Mouse (Mus musculus) thymus, postnatal 14 days (tissue): ENCODE measurements around the gene Rcor3.

Experiments used
- DNase-seq: peaks from one replicate; pipeline ENCODE4 v3.0.0; 2021

Gene Rcor3

DNA sequence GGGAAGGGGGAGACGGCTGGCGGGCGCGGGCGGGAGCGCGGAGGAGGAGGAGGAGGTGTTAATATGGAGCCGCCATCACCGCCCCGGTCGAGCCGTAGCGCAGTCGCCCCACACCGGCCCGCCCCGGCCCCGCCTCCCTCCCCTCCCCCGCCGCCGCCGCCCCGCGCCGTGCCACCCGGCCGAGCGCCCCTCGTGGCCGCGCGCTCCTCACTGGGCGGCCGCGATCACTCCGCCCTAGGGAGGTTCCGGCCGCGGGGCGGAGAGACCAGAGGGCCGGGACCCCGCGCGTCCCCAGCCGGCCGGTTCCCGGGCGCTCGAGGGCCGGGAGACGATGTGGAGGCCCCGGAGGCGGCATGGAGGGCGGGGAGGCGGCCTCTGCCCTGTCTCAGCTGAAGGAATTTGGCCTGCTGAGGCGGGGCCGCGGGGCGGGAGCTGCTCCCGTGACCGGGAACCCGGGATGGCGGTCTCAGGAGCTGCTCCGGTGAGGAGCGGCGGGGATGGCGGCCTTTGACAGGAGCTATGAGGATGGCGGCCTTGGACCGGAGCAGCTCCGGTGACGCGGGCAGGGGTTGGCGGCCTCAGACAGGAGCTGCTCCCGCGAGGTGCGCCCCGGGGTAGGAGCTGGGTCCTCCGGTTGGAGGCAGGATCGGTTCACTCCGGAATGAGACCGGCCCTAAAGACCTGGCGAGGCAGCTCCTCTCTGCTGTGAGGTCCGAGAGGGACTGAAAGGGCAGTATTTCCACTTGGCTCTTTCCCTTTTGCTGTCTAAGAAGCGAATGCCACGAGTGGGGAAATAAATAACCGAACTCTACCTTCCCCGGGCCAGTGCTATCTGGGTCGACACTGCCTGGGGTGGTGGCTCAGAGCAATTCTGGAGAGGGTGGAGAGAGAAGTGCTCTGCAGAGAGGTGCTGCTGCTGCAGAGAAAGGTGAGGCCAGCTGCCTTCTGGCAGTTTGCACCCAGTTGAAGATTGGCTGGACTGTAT lies at the start of gene Rcor3:
Gene Rcor3, minus strand, starts transcription at position 137 of the 985 bp plus-strand sequence.
- peak; percentile 73 for DNase-seq

DNA sequence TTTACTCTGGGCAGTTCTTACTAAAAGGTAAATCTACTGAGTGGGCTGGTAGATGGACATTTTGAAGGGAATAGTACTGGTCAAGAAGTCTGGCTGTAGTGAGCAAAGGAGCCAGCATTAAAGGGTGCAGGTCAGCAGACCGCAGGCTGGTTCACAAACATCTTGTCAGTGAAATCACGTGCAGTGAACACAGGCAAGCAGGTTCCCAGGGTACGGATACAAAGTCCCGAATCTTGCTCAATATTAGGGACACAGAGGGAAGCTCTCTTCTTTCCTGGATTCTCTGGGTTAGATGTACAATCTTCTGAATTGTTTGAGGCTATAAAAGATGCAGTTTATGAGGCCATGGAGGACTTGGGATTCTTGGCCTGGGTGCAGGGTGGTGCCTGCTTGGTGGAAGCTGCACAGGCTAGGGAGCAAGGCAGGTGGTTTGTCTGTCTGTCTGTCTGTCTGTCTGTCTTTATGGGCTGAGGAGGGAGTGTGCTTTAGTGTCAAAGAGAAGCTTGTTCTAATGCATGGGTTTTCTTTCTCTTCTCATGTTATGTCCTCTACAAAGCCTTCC lies 43.9 kb upstream of the Rcor3 start:
- DNase-seq = no peak

DNA sequence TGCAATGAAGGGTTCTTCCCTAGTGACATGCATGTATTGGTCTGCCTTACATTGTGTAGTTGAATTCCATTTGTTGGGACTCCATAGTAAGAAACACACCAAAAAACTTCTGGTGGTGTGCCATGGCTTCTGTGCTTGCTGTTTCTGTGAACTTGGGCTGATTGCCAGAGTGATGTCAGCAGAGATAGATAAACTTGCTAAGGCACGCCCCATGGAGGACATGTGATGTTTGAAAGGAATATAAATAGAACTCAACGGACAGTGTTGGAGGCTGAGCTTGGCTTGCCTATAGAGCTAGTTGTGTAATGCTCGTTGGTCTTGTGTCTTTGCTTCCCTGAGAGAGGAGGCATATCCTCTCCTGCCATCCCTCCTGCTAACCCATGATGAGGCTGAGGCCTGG lies 42.0 kb upstream of the Rcor3 start:
- DNase-seq = no peak

DNA sequence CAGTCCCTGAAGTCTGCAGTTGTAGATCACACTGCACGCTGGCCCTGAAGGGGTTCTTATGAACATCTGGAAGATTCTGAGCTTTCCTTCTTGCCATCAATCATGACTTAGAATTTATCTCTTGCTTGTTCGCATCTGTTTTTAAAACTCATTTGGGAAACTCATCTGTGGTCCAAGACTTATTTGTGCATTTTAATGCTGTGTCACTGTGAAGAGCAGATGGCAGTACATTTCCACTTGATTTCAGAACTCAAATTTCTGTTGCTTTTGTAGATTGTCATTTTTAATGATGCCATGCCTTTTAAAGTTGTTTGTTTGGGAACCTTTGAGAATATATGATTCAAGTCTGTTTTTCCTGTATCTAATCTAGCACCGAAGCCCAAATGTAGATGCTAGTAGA lies 33.6 kb upstream of the Rcor3 start:
- DNase-seq = no peak

DNA sequence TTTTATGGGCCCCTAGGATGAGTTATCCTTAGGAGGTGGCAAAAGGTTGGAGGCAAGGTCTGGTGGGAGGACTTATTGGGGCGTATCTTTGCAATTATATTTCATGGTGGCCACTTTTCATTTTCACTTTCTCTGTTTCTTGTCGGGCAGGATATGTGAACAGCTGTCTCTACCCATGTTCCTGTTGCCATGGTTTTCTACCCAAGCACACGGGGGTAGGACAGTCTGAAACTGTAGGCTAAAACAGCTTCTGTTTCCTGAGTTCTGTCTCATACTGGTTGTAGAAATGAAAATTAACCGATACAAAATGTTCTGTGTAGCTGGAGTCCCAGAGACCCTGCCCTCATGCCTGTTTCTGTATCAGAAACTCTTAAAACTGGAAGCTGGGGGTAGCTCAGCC lies 13.3 kb upstream of the Rcor3 start:
- DNase-seq = no peak

DNA sequence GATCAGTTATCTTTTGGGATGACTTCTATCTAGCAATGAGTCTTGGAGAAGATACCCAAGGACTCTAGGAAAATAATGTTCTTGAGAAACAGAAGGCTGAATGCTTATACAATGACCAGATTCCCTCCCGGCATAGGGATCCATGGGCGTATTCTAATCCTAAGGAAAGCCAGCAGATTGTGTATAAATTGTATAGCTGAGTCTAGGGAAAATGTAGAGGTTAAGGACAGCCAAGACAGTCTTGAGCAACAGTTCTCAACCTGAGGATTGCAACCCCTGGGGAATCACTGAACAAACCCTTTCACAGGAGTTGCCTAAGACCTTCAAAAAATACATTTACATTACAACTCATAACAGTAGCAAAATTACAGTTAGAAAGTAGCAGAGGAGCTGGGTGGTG lies 2.5 kb upstream of the Rcor3 start:
- no peak for DNase-seq

DNA sequence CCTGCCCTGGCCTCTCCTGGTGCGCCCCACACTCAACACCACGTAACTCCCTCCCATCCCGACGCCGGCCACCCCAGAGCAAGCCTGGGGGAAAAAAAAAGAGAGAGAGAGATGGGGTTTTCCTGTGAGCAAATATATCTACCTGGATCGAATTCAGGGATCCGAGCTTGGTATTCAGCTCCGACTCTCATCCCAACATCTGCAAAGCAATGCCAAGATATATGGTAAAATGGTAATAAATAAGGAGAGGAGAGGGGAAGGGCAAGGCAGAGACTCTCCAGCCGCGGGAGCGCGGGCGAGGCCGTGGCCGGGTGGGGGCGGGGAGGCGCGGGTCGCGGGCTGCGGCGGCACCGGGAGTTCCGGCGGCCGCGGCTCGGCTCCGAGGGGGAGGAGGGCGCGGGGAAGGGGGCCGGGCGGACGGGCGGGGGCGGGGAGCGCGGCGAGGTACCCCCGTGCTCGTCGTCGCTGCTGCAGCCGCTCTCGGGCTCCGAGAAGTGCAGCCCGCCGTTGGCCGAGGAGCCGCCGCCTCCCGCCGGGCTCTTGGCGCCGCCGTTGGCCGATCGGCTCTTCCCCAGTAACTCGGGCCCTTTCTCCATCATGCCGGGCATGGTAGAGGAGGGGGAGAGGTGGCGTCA lies 454 bp downstream of the Rcor3 start:
- DNase-seq = no peak

DNA sequence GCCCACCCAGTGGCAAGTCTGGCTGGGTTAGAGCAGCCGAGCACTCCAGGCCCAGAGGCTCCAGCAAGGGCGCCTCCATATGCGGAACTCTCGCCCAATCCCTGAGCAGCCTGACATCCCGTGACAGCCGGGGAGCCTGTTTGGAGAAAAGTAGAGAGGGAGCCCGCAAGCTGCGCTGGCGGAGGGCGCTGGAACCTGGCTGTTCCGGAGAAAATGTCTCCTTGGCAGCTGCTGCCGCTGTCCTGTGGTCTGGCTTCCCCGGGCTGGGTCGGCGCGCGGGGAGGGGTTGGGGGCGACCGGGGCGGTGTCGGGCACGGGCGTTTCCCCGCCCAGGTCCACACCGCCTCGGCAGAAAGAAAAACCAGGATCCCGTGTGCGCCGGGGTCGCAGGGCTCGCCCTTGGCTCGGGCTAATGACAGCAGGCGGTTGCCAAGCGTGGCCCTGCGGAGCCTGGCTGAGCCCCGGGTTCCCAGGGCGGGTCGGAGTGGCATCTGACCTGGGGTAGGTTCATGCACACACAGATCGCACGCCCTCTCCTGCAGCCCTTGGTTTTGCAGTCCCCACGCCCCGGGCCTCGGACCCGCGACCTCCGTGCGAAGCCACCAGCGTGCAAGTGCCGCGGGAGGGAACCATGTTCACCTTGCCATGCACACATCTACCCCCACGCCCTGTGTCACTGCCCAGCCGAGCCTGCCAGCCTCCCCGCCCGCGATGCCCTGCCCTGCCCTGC lies 1.1 kb downstream of the Rcor3 start:
- peak; percentile 64 for DNase-seq

DNA sequence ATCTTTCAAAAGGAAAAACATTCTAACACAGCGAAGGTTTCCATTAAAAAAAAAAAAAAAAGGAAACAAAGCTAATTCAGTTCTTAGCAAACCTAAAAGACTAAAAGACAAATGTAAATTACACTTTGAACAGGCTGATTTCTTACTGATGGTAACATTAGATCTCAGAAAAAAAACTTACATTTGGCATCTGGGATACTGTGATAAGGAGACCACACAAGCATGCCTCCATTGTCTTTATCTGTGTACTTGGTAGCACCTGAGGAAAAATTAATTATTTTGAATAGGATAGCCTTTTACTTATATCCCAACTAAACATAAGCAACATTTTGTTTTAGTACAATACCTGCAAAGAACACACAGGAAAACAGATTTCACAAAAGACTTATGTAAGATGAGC lies 7.7 kb downstream of the Rcor3 start:
- no peak for DNase-seq

DNA sequence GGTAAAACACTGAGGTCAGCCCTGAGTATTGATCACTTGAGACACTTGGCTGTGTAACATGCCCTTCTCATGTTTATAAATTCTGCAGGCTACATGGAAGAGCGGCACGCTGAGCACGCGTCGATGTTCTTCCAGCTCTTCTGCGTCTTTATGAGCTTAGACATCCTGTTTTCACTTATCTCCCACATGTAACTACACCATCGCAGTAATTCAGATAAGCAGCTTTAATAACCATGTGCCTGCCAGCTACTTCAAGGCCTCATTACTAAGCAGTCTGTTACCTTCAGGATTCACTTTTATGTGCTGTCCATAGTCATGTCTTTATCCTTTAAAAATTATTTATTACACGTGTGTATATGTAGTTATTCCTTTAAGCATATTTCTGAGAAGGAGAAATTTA lies 9.5 kb downstream of the Rcor3 start:
- no peak for DNase-seq

DNA sequence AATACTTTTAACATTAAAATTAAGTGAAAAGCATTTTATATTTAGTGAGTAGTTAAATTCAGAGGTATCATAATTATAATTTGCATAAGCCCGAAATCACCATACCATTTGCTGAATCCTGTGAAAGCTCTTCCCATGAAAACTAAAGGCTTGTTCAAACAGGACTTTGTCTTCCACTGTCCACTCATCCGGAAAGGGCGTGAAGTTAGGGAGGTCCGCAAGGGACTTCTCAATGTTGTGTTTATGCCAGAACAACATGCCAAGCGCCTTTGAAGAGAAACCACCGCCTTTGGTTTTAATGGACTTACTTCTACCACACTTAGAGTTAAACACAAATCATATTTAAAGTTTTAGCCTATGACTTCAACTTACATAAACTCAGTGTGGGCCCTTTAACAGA lies 12.1 kb downstream of the Rcor3 start:
- no peak for DNase-seq

DNA sequence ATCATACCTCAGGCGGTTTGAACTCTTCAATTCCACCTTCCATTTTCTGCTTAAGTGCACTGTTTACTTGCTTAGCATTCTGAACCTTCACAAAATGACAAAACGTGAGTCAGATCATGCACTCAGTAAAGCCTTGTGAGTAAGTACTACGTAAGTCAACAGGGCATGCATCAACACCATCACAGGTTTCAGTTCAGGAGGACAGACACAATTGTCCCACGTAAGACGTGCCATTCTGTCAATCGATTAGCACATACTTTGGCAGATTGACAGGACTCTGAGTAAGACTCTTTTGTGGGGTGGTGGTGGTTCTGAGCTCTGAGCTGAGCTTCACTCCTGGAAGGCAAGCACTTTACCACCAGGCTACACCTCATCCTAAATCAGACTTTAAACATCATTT lies 21.6 kb downstream of the Rcor3 start:
- no peak for DNase-seq

DNA sequence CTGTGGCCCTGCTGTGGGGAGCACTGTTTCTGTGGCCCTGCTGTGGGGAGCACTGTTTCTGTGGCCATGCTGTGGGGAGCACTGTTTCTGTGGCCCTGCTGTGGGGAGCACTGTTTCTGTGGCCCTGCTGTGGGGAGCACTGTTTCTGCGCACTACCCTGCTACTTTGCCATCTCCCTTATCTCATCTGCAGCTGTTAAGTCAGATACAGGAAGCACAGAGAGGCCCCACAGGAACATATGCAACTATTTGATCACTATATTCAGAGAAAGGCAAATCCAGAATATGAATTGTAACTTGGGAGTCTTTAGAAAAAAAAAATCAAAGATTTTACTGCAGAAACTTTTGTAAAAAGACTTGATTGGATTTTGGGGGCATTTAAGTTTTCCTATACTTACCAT lies 22.5 kb downstream of the Rcor3 start:
- no peak for DNase-seq

DNA sequence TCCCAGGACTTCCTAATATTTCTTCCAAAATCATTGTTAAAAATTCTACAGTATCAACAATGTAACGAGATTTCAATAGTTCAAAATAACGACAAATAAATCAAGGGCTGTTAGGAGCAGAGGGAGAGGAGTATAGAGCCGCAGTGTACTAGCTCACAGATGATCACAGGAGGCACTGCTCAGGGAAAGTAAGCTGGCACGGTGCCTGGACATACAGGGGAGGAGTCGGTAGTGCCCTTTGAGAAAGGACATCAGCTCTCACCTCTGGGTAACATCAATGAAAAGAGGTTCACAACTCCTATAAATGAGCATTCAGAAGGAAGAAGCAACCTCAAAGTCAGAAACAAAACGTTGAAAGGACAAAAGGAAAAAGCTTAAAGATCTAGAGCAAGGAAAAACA lies 28.7 kb downstream of the Rcor3 start:
- DNase-seq = no peak

DNA sequence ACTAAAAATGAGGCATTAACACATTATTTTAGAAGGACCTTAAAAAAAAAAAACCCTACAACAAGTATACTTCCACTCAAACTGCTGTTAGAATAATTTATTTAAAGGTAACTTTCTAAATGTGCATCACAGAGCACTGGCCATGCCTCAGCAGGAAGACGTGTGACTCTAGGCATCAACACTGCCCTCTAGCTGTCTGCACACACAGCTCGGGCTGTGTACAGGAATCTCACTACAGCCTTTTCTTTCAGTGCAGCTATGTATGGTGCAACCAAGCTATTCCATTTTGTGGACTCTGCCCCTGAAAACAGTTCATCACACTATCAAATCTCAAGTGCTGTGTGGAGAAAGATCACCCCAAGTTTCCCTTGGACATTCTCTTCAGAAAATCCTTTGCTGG lies 30.5 kb downstream of the Rcor3 start:
- DNase-seq = peak; percentile 63

DNA sequence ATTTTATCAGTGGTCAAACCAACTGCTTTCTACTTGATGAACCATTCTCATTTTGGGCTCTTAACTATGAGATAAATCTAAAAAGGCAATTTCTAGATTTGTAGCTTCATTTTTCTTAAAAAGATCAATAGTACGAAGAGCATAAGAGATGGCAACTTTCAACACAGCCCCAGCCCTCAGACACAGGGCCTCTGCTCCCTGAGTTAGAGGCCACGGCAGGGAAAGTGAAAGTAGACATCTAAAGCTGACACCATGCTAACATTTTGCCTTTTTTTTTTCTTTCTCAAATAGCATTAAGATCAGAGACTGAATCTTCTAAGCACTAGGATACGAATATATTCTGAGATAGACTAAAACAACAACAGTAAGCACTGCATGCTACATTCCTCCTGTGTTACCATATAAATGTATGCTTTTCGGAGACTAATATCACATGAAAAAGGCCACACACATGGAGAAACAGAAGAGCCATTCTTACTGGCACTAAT lies 31.9 kb downstream of the Rcor3 start:
- peak; percentile 16 for DNase-seq

DNA sequence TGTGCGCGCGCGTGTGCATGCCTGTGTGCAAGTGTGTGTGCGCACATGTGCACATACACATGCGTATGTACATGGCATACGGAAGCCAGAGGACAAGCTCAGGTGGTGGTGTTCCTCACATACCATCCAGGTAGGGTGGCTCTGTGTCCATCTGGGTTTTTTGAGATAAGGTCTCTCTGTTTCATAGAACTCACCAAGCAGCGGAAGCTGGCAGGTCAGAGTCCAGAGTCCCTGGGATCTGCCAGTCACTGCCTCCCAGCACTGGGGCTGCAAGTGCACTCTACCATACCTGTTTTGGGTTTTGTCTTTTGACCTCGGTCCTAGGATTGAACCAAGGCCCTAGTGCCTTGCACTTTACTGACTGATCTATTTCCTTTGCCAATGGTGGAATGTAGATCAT lies 33.8 kb downstream of the Rcor3 start:
- no peak for DNase-seq

DNA sequence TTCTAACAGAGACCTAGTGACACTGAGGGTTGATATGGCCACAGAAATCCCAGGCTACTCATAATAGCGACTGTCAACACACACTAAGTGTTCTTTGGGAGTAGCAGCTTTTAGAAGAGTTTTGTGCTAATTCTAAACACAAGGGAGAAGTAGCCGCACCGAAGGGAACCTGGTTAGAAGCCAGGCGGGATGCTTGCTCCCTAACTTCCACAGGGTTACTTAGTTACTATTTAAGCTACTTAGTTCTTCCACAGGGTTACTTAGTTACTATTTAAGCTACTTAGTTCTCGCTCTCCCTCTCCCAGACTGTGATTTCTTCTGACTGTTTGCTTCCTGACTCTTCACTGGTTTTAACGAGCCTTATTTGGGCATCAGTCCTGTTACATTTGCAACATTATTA lies 34.7 kb downstream of the Rcor3 start:
- no peak for DNase-seq

DNA sequence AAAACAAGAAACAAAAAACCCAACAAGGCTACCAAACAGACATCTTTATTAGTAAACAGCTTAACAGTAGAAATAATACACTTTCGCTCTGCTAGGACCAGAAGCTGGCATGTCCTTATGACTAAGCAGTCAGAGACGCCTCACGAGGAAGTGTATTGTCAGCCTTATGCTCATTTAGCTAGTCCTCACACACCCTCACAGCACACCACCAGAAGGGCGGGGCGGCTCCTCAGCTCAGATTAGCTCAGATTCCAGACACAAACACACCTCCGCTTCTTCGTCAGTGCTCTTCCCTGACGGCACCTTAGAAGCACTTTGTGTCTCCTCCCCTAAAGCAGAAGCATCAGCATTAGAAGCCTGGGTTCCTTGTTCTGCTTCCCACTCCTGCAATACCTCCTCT lies 36.5 kb downstream of the Rcor3 start:
- no peak for DNase-seq

DNA sequence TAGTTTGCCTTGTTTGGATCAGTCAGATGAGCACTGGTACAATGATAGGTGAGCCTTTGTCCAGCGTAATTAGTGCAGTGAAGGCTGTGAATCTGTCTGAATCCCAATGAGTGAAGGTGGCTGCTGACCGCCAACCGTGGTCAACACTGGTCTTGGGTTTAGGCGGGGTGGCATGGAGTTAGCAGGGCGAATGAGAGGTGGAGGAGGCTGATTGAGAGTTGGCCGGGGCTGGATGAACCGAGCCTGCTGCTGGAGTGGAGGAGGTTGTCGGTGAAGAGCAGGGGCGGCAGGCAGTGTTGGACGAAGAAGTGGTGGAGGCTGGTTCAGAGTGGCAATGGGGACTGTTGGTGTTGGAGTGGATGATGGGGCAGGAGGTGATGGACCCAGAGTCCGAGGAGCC lies 37.1 kb downstream of the Rcor3 start:
- DNase-seq = no peak

DNA sequence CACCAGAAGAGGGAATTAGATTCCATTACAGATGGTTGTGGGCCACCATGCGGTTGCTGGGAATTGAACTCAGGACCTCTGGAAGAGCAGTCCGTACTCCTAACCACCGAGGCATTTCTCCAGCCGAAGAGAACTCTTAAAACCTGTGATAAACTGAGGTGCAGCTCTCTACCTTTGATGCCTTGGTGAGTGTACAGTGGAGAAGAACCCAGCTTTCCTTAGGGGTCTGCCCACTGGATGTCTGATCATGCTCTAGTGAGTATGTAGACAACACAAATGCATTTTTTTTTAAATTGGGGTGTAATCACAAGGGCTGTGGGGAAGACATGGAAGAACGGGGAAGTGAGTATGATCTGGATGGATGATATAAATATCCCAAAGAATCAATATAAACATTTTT lies 42.2 kb downstream of the Rcor3 start:
- DNase-seq = no peak

DNA sequence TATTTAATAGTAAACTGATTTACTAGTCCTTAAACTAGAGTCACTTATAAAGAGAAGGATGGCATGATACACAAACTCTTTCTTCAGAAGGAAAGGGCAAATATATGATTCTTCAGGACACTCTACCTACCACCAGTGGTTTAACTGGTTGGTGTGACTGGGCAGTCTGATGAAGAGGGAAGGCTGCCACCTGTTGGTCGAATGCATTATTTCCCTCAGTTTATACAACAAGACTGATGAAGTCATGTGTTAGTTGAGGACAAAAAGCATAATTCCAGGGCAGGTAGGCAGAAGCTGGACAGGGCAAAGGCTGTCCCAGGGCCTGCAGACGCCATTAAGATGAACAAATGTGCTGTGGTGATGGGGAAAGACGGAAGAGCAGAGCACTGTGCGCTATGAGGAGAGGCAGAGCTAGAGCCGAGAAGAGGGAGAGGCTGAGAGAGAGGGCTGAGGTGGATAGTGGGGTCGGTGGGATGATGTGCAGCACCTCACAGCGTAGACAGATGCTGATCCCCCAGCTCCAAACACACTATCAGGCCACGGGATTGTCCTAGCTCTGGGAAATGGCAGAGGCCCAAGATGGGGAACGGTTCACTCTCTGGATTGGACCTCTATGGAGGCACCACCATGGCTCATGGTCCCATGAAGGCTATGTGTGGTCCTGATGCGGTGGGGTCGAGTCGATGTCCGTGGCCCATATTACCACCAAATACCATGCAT lies 43.3 kb downstream of the Rcor3 start:
- DNase-seq = peak; percentile 78
